Mouse (Mus musculus): Measurements from ENCODE around the gene Gdi2. TPM values are rescaled to one million over a fixed set of nuclear protein-coding genes. Genes with fewer than 3 reads are reported as not detected.
"Not testable (repeated sequence)": the region's sequence is repeated elsewhere in the genome, so short reads cannot be mapped to it uniquely, and the experiment has no call there.

Gene Gdi2
- 434 and 478 TPM in 2 replicates for polyA plus RNA-seq (2014; fragmentation: Nextera tagmentation; extraction: Ambion mirVana)

GRCm38 (mm10) chr13:3537594-3538222, at the start of gene Gdi2:
Gdi2 (plus strand) TSS chr13:3538063.
- no peaks in the 10 kb centered on the region for H3K36me3 ChIP-seq (ENCODE audit: control insufficient read depth, insufficient read depth, low read length)
- H3K4me1 ChIP-seq (ENCODE audit: control insufficient read depth, insufficient read depth, low read length) = peaks cover 23% of the 10 kb centered on the region
- ATAC-seq (ENCODE audit: low read depth) = peak; percentile 97
- H3K9ac ChIP-seq (replicated peaks; ENCODE audit: low read depth, low read length) = peak within 1 kb of the TSS; percentile 97
- H3K4me3 ChIP-seq (ENCODE audit: low read depth, low read length) = peak within 1 kb of the TSS; percentile 98
- WGBS = 1% methylated on average over 35 of the region's 47 CpGs
- H3K27ac ChIP-seq (ENCODE audit: low read depth, low read length) = peak within 1 kb of the TSS; percentile 98
- H3K9me3 ChIP-seq (ENCODE audit: control insufficient read depth, low read length) = no peaks in the 10 kb centered on the region
- H3K4me2 ChIP-seq (ENCODE audit: low read depth, low read length) = peak within 1 kb of the TSS; percentile 93
- H3K27me3 ChIP-seq (ENCODE audit: control insufficient read depth, insufficient read depth, low read length) = no peaks in the 10 kb centered on the region

- no peak for ATAC-seq (ENCODE audit: low read depth)
- WGBS = 98% methylated on average over 4 of the region's 4 CpGs
- Histone ChIP-seq H3K9ac (replicated peaks; ENCODE audit: low read depth, low read length) (no peak overlapping the region), H3K4me1 (ENCODE audit: control insufficient read depth, insufficient read depth, low read length) (no peaks in the 10 kb centered on the region), H3K27ac (ENCODE audit: low read depth, low read length) (no peak overlapping the region), H3K27me3 (ENCODE audit: control insufficient read depth, insufficient read depth, low read length) (no peaks in the 10 kb centered on the region), H3K36me3 (ENCODE audit: control insufficient read depth, insufficient read depth, low read length) (no peaks in the 10 kb centered on the region), H3K4me3 (ENCODE audit: low read depth, low read length) (no peak overlapping the region), H3K9me3 (ENCODE audit: control insufficient read depth, low read length) (no peaks in the 10 kb centered on the region), H3K4me2 (ENCODE audit: low read depth, low read length) (no peak overlapping the region)
Observed at GRCm38 (mm10) chr13:3495526-3495925, 42.3 kb upstream of the Gdi2 start.

GRCm38 (mm10) chr13:3501014-3501413, 36.8 kb upstream of the Gdi2 start:
- not testable (repeated sequence) for H3K27me3 ChIP-seq (ENCODE audit: control insufficient read depth, insufficient read depth, low read length); H3K9ac ChIP-seq (replicated peaks; ENCODE audit: low read depth, low read length); ATAC-seq (ENCODE audit: low read depth); H3K4me1 ChIP-seq (ENCODE audit: control insufficient read depth, insufficient read depth, low read length); H3K4me2 ChIP-seq (ENCODE audit: low read depth, low read length); H3K9me3 ChIP-seq (ENCODE audit: control insufficient read depth, low read length); H3K4me3 ChIP-seq (ENCODE audit: low read depth, low read length); H3K27ac ChIP-seq (ENCODE audit: low read depth, low read length); H3K36me3 ChIP-seq (ENCODE audit: control insufficient read depth, insufficient read depth, low read length)
- 88% methylated on average over 6 of the region's 6 CpGs for WGBS

GRCm38 (mm10) chr13:3515351-3515750, 22.5 kb upstream of the Gdi2 start:
- H3K27ac ChIP-seq (ENCODE audit: low read depth, low read length); H3K27me3 ChIP-seq (ENCODE audit: control insufficient read depth, insufficient read depth, low read length); H3K4me2 ChIP-seq (ENCODE audit: low read depth, low read length); H3K36me3 ChIP-seq (ENCODE audit: control insufficient read depth, insufficient read depth, low read length); H3K9ac ChIP-seq (replicated peaks; ENCODE audit: low read depth, low read length); H3K4me1 ChIP-seq (ENCODE audit: control insufficient read depth, insufficient read depth, low read length); ATAC-seq (ENCODE audit: low read depth); H3K4me3 ChIP-seq (ENCODE audit: low read depth, low read length); H3K9me3 ChIP-seq (ENCODE audit: control insufficient read depth, low read length): not testable (repeated sequence)
- WGBS = 84% methylated on average over 6 of the region's 6 CpGs

GRCm38 (mm10) chr13:3519357-3519756, 18.5 kb upstream of the Gdi2 start:
- not testable (repeated sequence) for ATAC-seq (ENCODE audit: low read depth); H3K4me2 ChIP-seq (ENCODE audit: low read depth, low read length); H3K4me1 ChIP-seq (ENCODE audit: control insufficient read depth, insufficient read depth, low read length); H3K36me3 ChIP-seq (ENCODE audit: control insufficient read depth, insufficient read depth, low read length); H3K9ac ChIP-seq (replicated peaks; ENCODE audit: low read depth, low read length); H3K4me3 ChIP-seq (ENCODE audit: low read depth, low read length); H3K9me3 ChIP-seq (ENCODE audit: control insufficient read depth, low read length); H3K27ac ChIP-seq (ENCODE audit: low read depth, low read length); H3K27me3 ChIP-seq (ENCODE audit: control insufficient read depth, insufficient read depth, low read length)
- 74% methylated on average over 1 of the region's 4 CpGs for WGBS

- not testable (repeated sequence) for H3K4me2 ChIP-seq (ENCODE audit: low read depth, low read length); H3K27me3 ChIP-seq (ENCODE audit: control insufficient read depth, insufficient read depth, low read length); H3K9me3 ChIP-seq (ENCODE audit: control insufficient read depth, low read length); H3K36me3 ChIP-seq (ENCODE audit: control insufficient read depth, insufficient read depth, low read length); H3K4me1 ChIP-seq (ENCODE audit: control insufficient read depth, insufficient read depth, low read length); ATAC-seq (ENCODE audit: low read depth); H3K27ac ChIP-seq (ENCODE audit: low read depth, low read length); H3K4me3 ChIP-seq (ENCODE audit: low read depth, low read length); H3K9ac ChIP-seq (replicated peaks; ENCODE audit: low read depth, low read length)
- 45% methylated on average over 1 of the region's 1 CpGs for WGBS
Observed at GRCm38 (mm10) chr13:3519994-3520393, 17.9 kb upstream of the Gdi2 start.

GRCm38 (mm10) chr13:3523459-3523858, 14.4 kb upstream of the Gdi2 start:
- Histone ChIP-seq H3K36me3 (ENCODE audit: control insufficient read depth, insufficient read depth, low read length) (no peaks in the 10 kb centered on the region), H3K9ac (replicated peaks; ENCODE audit: low read depth, low read length) (no peak overlapping the region), H3K4me2 (ENCODE audit: low read depth, low read length) (no peak overlapping the region), H3K27me3 (ENCODE audit: control insufficient read depth, insufficient read depth, low read length) (no peaks in the 10 kb centered on the region), H3K27ac (ENCODE audit: low read depth, low read length) (no peak overlapping the region), H3K4me3 (ENCODE audit: low read depth, low read length) (no peak overlapping the region), H3K4me1 (ENCODE audit: control insufficient read depth, insufficient read depth, low read length) (no peaks in the 10 kb centered on the region), H3K9me3 (ENCODE audit: control insufficient read depth, low read length) (no peaks in the 10 kb centered on the region)
- WGBS = 61% methylated on average over 6 of the region's 6 CpGs
- peak; percentile 44; the same call in 1 of the 2 replicates for ATAC-seq (ENCODE audit: low read depth)

GRCm38 (mm10) chr13:3523946-3524345, 13.9 kb upstream of the Gdi2 start:
- Histone ChIP-seq H3K4me1 (ENCODE audit: control insufficient read depth, insufficient read depth, low read length) (no peaks in the 10 kb centered on the region), H3K9ac (replicated peaks; ENCODE audit: low read depth, low read length) (no peak overlapping the region), H3K27me3 (ENCODE audit: control insufficient read depth, insufficient read depth, low read length) (no peaks in the 10 kb centered on the region), H3K36me3 (ENCODE audit: control insufficient read depth, insufficient read depth, low read length) (no peaks in the 10 kb centered on the region), H3K9me3 (ENCODE audit: control insufficient read depth, low read length) (no peaks in the 10 kb centered on the region), H3K4me3 (ENCODE audit: low read depth, low read length) (no peak overlapping the region), H3K27ac (ENCODE audit: low read depth, low read length) (no peak overlapping the region), H3K4me2 (ENCODE audit: low read depth, low read length) (no peak overlapping the region)
- no peak for ATAC-seq (ENCODE audit: low read depth)
- WGBS = 77% methylated on average over 1 of the region's 1 CpGs

- Histone ChIP-seq H3K4me2 (ENCODE audit: low read depth, low read length) (no peak overlapping the region), H3K27ac (ENCODE audit: low read depth, low read length) (no peak overlapping the region), H3K9me3 (ENCODE audit: control insufficient read depth, low read length) (no peaks in the 10 kb centered on the region), H3K4me3 (ENCODE audit: low read depth, low read length) (no peak overlapping the region), H3K4me1 (ENCODE audit: control insufficient read depth, insufficient read depth, low read length) (no peaks in the 10 kb centered on the region), H3K9ac (replicated peaks; ENCODE audit: low read depth, low read length) (no peak overlapping the region), H3K36me3 (ENCODE audit: control insufficient read depth, insufficient read depth, low read length) (no peaks in the 10 kb centered on the region), H3K27me3 (ENCODE audit: control insufficient read depth, insufficient read depth, low read length) (no peaks in the 10 kb centered on the region)
- 67% methylated on average over 4 of the region's 4 CpGs for WGBS
- ATAC-seq (ENCODE audit: low read depth) = no peak
Observed at GRCm38 (mm10) chr13:3525611-3526051, 12.2 kb upstream of the Gdi2 start.
